Mouse (Mus musculus) limb, embryonic 12.5 days (tissue): ENCODE measurements around the gene Slc6a13. TPM values are rescaled to one million over a fixed set of nuclear protein-coding genes. Genes with fewer than 3 reads are reported as not detected.
"Not testable (repeated sequence)": the region's sequence is repeated elsewhere in the genome, so short reads cannot be mapped to it uniquely, and the experiment has no call there.

Source experiments
- ATAC-seq: fragments of 200-750 bp; cut with Nextera tagmentation; 2 replicates; pipeline ENCODE4 v1.8.0; 2017; ENCODE audit warnings: low read depth, moderate TSS enrichment; ENCODE audit not compliant: insufficient number of reproducible peaks, insufficient read depth, low FRiP score, low TSS enrichment
- H3K27ac ChIP-seq: fragments of 300-500 bp; sonication (generic); 2 replicates; pipeline ENCODE4 v1.5.1; 2016; ENCODE audit warnings: mild to moderate bottlenecking, moderate library complexity
- H3K27me3 ChIP-seq: fragments of 300-500 bp; sonication (generic); 2 replicates; pipeline ENCODE4 v1.6.1; 2016; ENCODE audit warnings: mild to moderate bottlenecking, moderate library complexity
- H3K36me3 ChIP-seq: fragments of 300-500 bp; sonication (generic); 2 replicates; pipeline ENCODE4 v1.6.1; 2016; ENCODE audit warnings: mild to moderate bottlenecking, moderate library complexity
- H3K4me1 ChIP-seq: fragments of 300-500 bp; sonication (generic); replicated peaks from 2 replicates; pipeline ENCODE4 v1.6.1; 2016
- H3K4me2 ChIP-seq: fragments of 300-500 bp; sonication (generic); 2 replicates; pipeline ENCODE4 v1.6.1; 2016; ENCODE audit warnings: mild to moderate bottlenecking, moderate library complexity
- H3K4me3 ChIP-seq: fragments of 300-500 bp; sonication (generic); replicated peaks from 2 replicates; pipeline ENCODE4 v1.5.1; 2016; ENCODE audit warnings: mild to moderate bottlenecking
- H3K9ac ChIP-seq: fragments of 300-500 bp; sonication (generic); replicated peaks from 2 replicates; pipeline ENCODE4 v1.6.1; 2016; ENCODE audit warnings: mild to moderate bottlenecking, moderate library complexity
- H3K9me3 ChIP-seq: fragments of 300-500 bp; sonication (generic); 2 replicates; pipeline ENCODE4 v1.6.1; 2016; ENCODE audit warnings: mild to moderate bottlenecking, moderate library complexity
- WGBS: fragments of 180-500 bp; shearing (Covaris S2); methylation state at CpG from one replicate; pipeline ENCODE4 v1.1.7; 2016; 5-methylcytosine and 5-hydroxymethylcytosine counted together
- polyA plus RNA-seq: library from polyadenylated mRNA; unstranded; fragments of >200 nt; fragmentation: Nextera tagmentation; extraction: Ambion mirVana; gene quantifications from 2 replicates; pipeline ENCODE4 v1.2.1, GENCODE M21; 2016

The Slc6a13 gene
- polyA plus RNA-seq, 1 experiment from 2014 or later = 1.0 TPM

DNA sequence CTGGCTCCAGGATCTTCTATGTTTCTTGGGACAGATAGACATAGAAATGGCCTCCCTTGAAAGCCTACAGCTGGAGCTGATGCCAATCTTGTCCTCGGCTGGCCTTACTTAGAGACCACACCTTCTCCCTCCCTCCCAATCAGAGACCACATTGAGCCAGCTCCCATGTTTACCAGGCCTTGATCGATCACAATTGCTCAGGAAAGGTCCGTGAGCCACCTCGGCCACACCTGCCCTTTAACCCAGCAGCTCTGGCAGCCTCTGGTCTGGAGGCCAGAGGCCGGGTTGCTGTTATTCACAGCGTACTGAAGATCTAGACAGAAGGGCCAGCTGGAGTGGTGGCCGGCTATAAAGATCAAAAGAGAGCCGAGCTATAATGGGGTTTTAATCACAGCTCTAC, 46.4 kb downstream of the Slc6a13 start:
- H3K9ac ChIP-seq = no peak overlapping the region
- H3K27ac ChIP-seq = no peak overlapping the region
- H3K36me3 ChIP-seq = no peaks in the 10 kb centered on the region
- H3K4me1 ChIP-seq = peaks cover 16% of the 10 kb centered on the region; the same call in 1 of the 2 replicates
- H3K4me2 ChIP-seq = no peak overlapping the region
- 7% methylated on average over 8 of the region's 8 CpGs for WGBS
- no peak overlapping the region for H3K4me3 ChIP-seq
- H3K27me3 ChIP-seq = peaks cover 8% of the 10 kb centered on the region; the same call in 1 of the 2 replicates
- ATAC-seq = no peak
- no peaks in the 10 kb centered on the region for H3K9me3 ChIP-seq

DNA sequence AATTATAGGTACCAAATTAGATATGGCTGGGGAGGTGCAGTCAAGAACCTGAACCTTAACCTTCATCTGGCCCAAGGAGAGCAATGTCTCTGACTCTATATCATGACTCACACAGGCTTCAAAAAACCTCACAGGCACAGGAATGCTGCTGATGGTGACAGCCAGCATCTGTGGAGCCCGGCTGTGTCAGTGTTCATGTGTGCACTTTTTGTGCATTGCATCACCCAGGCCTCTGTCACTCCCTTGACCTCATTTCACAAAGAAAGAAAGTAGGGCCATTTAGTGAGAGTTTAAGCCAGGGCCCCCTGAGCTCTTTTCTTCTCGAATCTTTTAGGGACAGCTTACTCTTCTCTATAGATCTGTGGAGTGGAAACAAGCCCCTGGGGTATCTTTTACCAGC, 52.2 kb downstream of the Slc6a13 start:
- H3K9ac ChIP-seq = no peak overlapping the region
- no peaks in the 10 kb centered on the region for H3K36me3 ChIP-seq
- no peak overlapping the region for H3K4me3 ChIP-seq
- 59% methylated on average over 2 of the region's 2 CpGs for WGBS
- no peak for ATAC-seq
- no peaks in the 10 kb centered on the region for H3K4me1 ChIP-seq
- H3K27ac ChIP-seq = no peak overlapping the region
- H3K4me2 ChIP-seq = no peak overlapping the region
- no peaks in the 10 kb centered on the region for H3K27me3 ChIP-seq
- no peaks in the 10 kb centered on the region for H3K9me3 ChIP-seq

- no peak overlapping the region for H3K27ac ChIP-seq
- H3K4me3 ChIP-seq = no peak overlapping the region
- H3K9me3 ChIP-seq = no peaks in the 10 kb centered on the region
- H3K27me3 ChIP-seq = no peaks in the 10 kb centered on the region
- 90% methylated on average over 1 of the region's 1 CpGs for WGBS
- H3K36me3 ChIP-seq = no peaks in the 10 kb centered on the region
- no peak overlapping the region for H3K4me2 ChIP-seq
- ATAC-seq = no peak
- no peak overlapping the region for H3K9ac ChIP-seq
- no peaks in the 10 kb centered on the region for H3K4me1 ChIP-seq
Measured at GRCm38 (mm10) chr6:121356041-121356440, 56.0 kb downstream of the Slc6a13 start.

DNA sequence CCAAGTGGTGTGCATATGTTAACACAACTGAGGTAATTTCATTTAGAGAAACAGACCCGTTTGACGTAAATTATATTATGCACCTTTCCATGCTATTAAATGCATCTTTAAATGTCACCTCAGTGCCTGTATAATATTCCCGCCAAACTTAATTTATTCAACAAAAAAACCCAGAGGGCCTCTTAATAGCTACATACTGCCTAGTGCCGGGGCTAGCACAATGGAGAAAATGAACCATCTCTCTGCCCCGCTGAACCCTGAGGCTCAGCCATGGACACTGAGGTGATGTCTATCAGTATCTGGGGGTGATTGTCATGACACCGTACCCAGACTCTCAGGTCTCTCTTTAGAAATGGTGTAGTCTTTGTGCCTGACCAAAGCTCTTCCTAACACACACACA, 57.2 kb downstream of the Slc6a13 start:
- no peak overlapping the region for H3K27ac ChIP-seq
- H3K9me3 ChIP-seq = no peaks in the 10 kb centered on the region
- no peak overlapping the region for H3K4me2 ChIP-seq
- no peak for ATAC-seq
- no peaks in the 10 kb centered on the region for H3K27me3 ChIP-seq
- H3K36me3 ChIP-seq = no peaks in the 10 kb centered on the region
- H3K4me1 ChIP-seq = no peaks in the 10 kb centered on the region
- no peak overlapping the region for H3K9ac ChIP-seq
- 87% methylated on average over 6 of the region's 6 CpGs for WGBS
- H3K4me3 ChIP-seq = no peak overlapping the region

- 65% methylated on average over 6 of the region's 6 CpGs for WGBS
- Histone ChIP-seq H3K27ac (no peak overlapping the region), H3K4me3 (no peak overlapping the region), H3K36me3 (no peaks in the 10 kb centered on the region), H3K9ac (no peak overlapping the region), H3K4me2 (no peak overlapping the region), H3K9me3 (no peaks in the 10 kb centered on the region), H3K27me3 (no peaks in the 10 kb centered on the region), H3K4me1 (no peaks in the 10 kb centered on the region)
- no peak for ATAC-seq
Measured at GRCm38 (mm10) chr6:121363061-121363460, 63.0 kb downstream of the Slc6a13 start.

DNA sequence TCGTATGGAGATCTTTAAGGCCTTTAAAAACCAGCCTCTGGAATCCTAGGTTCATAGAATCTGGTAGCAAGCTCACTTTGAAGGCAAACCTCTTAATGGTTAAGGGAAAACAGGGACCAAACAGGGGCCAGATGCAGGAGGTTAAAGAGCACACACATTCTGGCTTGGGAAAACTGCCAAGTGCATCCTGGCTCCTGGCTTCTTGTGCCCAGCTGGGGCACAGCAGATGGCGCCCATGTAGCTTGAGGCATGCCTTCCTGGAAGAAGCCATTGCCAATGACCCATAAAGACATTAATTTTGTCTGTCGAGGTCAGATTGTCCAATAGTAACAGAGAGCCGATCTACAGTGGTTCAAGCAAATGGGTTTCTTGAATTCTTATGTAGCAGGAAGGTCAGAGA, 63.9 kb downstream of the Slc6a13 start:
- Histone ChIP-seq H3K27ac (no peak overlapping the region), H3K36me3 (no peaks in the 10 kb centered on the region), H3K4me3 (no peak overlapping the region), H3K9ac (no peak overlapping the region), H3K4me2 (no peak overlapping the region), H3K4me1 (no peaks in the 10 kb centered on the region), H3K27me3 (no peaks in the 10 kb centered on the region), H3K9me3 (no peaks in the 10 kb centered on the region)
- no peak for ATAC-seq
- 81% methylated on average over 4 of the region's 4 CpGs for WGBS

DNA sequence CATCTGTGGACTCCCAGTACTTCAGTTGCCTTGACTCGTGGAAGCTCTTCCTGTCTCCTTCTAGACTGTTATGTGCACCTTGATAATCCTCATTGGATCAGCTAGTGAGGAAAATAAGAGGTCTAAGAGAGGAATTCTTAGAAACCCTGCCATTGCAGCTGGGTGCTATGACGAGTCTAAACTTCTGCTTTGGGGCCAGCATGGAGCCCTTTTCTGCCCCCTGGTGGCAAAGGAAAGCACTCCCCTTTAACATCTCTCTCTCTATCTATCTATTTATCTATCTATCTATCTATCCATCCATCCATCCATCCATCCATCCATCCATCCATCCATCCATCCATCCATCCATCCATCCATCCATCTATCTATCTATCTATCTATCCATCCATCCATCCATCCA, 66.5 kb downstream of the Slc6a13 start:
- 12% methylated on average over 2 of the region's 2 CpGs for WGBS
- not testable (repeated sequence) for H3K27ac ChIP-seq

GRCm38 (mm10) chr6:121367099-121367498, 67.1 kb downstream of the Slc6a13 start:
- no peak overlapping the region for H3K27ac ChIP-seq
- H3K4me1 ChIP-seq = no peaks in the 10 kb centered on the region
- 55% methylated on average over 3 of the region's 3 CpGs for WGBS
- no peak overlapping the region for H3K9ac ChIP-seq
- ATAC-seq = no peak
- H3K4me2 ChIP-seq = no peak overlapping the region
- H3K27me3 ChIP-seq = no peaks in the 10 kb centered on the region
- no peaks in the 10 kb centered on the region for H3K9me3 ChIP-seq
- H3K4me3 ChIP-seq = no peak overlapping the region
- no peaks in the 10 kb centered on the region for H3K36me3 ChIP-seq

More for the DNA sequence above, 66.5 kb downstream of the Slc6a13 start:
- not testable (repeated sequence) for H3K4me3 ChIP-seq, H3K4me2 ChIP-seq, H3K27me3 ChIP-seq, H3K36me3 ChIP-seq, H3K9ac ChIP-seq, H3K4me1 ChIP-seq, ATAC-seq, H3K9me3 ChIP-seq

- Histone ChIP-seq H3K9ac (no peak overlapping the region), H3K36me3 (no peaks in the 10 kb centered on the region), H3K4me1 (no peaks in the 10 kb centered on the region), H3K27me3 (no peaks in the 10 kb centered on the region), H3K9me3 (no peaks in the 10 kb centered on the region), H3K4me2 (no peak overlapping the region), H3K27ac (no peak overlapping the region), H3K4me3 (no peak overlapping the region)
- no peak for ATAC-seq
- 80% methylated on average over 10 of the region's 10 CpGs for WGBS
Measured at GRCm38 (mm10) chr6:121371197-121371980, 71.4 kb downstream of the Slc6a13 start.

DNA sequence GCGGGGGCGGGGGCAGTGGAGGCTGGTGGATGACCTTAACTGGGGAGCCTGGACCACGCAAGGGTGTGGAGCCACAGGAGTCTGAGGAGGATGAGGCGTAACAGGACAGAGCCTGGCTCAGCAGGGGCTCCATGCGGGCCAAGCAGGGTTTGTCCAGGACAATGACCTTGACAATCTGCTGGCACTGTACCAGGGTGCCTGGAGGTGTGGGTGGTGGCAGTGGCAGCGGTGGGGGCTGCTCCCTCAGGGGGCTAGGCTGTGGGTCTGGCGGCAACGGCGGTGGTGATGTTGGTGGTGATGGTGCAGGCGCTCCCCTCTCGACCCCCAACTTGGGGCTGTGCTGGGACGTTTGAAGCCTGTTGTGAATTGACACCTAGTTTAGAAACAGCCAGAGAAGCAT, 76.1 kb downstream of the Slc6a13 start:
- H3K27me3 ChIP-seq = peaks cover 5% of the 10 kb centered on the region; the same call in 1 of the 2 replicates
- H3K27ac ChIP-seq = no peak overlapping the region
- no peak overlapping the region for H3K4me2 ChIP-seq
- no peak overlapping the region for H3K4me3 ChIP-seq
- no peaks in the 10 kb centered on the region for H3K36me3 ChIP-seq
- 63% methylated on average over 12 of the region's 12 CpGs for WGBS
- 0 out of 2 replicates have a peak, but pooled peaks cover under 1% of the 10 kb centered on the region for H3K4me1 ChIP-seq
- H3K9ac ChIP-seq = no peak overlapping the region
- H3K9me3 ChIP-seq = no peaks in the 10 kb centered on the region
- ATAC-seq = no peak

- Histone ChIP-seq H3K4me2 (no peak overlapping the region), H3K36me3 (no peaks in the 10 kb centered on the region), H3K4me3 (no peak overlapping the region), H3K9me3 (no peaks in the 10 kb centered on the region), H3K27ac (no peak overlapping the region), H3K9ac (no peak overlapping the region), H3K27me3 (peaks cover 5% of the 10 kb centered on the region; the same call in 1 of the 2 replicates), H3K4me1 (0 out of 2 replicates have a peak, but pooled peaks cover 5% of the 10 kb centered on the region)
- ATAC-seq = no peak
- WGBS = 50% methylated on average over 4 of the region's 4 CpGs
Measured at GRCm38 (mm10) chr6:121378256-121378655, 78.2 kb downstream of the Slc6a13 start.

GRCm38 (mm10) chr6:121380576-121380975, 80.5 kb downstream of the Slc6a13 start:
- Histone ChIP-seq H3K9me3 (no peaks in the 10 kb centered on the region), H3K4me2 (no peak overlapping the region), H3K4me1 (0 out of 2 replicates have a peak, but pooled peaks cover 5% of the 10 kb centered on the region), H3K27me3 (peaks cover 11% of the 10 kb centered on the region; the same call in 1 of the 2 replicates), H3K36me3 (no peaks in the 10 kb centered on the region), H3K4me3 (no peak overlapping the region), H3K9ac (no peak overlapping the region), H3K27ac (no peak overlapping the region)
- ATAC-seq = no peak
- 80% methylated on average over 8 of the region's 8 CpGs for WGBS
